Mouse (Mus musculus) c-Kit-positive CD71-positive TER-119-negative erythroid progenitor cells, embryonic 14.5 days (primary cell): ENCODE data around the gene Gm15293.
"Not testable (repeated sequence)": the region's sequence is repeated elsewhere in the genome, so short reads cannot be mapped to it uniquely, and the experiment has no call there.

Source experiments
- DNase-seq: peaks from one replicate; pipeline ENCODE4 v3.0.0-alpha.2; 2013; ENCODE audit warnings: low read depth

Gene Gm15293

GRCm38 (mm10) chr8:21201261-21201660 is at the start of gene Gm15293:
Gene Gm15293, plus strand, starts transcription at chr8:21201561.
- DNase-seq: not testable (repeated sequence)

- DNase-seq: not testable (repeated sequence)
These were observed 39.4 kb upstream of the Gm15293 start, which contains the start of gene Defa22 for GRCm38 (mm10) chr8:21161977-21162376. Gene Defa22, plus strand, starts transcription at chr8:21162277.

- not testable (repeated sequence) for DNase-seq
These were observed 10.0 kb upstream of the Gm15293 start, which contains the start of gene Defa31 for GRCm38 (mm10) chr8:21191314-21191713. Gene Defa31, plus strand, starts transcription at chr8:21191614.
